Mouse (Mus musculus): ENCODE data around the gene Tmem98.
A peak's percentile ranks its signal among the peaks of the same experiment; 100 is the strongest.

Gene Tmem98

DNA sequence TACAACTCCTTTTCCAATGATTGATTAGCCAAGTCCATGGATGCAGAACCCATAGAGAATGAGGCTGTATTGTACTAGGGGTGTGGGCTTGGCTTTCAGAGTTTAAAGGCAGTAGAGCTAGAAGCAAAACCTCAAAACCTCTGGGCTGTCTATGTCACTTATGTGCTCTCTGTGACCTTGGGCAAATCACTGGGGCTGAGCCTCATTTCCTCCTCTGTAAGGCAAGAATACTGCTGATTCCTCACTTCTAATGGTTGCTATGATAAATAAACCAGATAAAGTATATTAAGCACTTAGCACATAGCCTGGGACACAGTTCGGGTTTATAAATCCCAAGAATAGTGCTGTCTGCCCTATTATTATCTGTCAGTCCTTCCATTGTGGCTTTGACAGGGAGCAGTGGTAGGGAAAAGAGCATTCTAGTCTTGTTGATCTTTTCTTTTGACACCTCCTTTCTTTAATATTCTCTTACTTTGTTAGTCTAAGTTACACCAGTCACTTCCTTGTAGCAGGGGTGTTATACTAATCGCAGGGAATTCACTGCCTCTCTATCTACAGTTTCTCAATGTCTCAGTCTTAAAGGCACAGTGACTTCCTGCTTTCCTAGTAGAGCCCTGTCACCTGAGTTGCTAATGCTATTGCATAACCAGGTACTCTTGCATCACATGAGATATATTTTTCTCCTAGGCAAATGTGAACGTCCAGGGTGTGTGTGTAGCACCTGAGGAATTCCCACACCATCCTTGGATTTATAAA is 18.1 kb upstream of the Tmem98 start:
- DNase-seq (ENCODE audit: low spot score) = no peak

DNA sequence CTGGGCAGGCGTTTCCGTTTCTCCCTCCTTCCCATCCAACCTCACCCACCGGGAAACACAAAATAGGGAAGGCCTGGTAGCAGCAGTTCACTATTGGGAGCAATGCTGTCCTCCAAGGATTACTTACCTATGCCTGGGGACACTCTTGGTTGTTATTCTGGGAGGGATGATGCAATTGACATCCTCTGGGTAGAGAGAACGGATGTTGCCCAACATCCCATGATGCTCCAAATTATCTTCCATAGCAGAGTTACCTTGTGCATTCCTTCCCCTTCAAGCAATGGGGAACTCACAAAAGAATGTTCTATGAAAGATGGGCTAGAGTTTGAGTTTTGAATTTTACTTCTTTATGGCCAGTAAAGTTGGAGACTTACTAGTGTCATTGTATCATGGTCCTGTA is 16.6 kb upstream of the Tmem98 start:
- DNase-seq (ENCODE audit: low spot score) = no peak

DNA sequence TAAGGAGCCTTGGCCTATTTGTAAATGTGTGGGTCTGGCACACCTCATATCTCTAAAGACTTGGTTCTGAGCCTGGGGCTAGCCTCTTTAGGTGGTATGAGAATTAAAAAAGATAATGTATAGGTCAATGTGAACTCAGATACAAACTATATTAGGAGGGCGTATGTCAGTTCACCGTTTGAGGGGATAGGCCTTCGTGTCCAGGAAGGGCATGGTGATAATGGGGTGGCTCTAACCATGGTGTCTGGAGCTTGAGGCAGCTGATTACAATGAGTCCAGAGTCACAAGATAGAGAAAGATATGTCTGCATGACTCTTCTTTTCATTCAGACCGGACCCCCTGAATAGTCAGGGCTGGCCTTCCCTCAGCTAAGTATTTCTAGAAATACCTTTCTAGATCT is 15.7 kb upstream of the Tmem98 start:
- DNase-seq (ENCODE audit: low spot score) = no peak

DNA sequence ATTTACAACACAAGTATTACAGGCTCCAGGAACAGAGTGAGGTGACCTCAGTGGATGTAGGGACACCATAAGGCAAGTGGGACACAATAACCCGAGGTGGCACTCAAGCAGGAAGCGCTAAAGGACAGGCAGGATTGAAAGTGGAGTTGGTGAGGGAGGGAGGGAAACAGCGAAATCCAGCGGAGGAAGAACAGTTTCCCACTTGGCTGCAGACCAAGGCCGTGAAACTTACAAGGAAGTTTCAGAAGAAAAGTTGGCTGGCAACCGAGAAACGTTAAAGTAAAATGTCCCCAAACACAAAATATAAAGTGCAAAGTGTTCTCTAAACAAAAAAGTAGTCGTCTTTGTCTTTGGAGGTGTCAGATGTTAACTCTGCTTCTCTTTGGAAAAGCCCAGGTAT is 14.5 kb upstream of the Tmem98 start:
- DNase-seq (ENCODE audit: low spot score) = no peak

DNA sequence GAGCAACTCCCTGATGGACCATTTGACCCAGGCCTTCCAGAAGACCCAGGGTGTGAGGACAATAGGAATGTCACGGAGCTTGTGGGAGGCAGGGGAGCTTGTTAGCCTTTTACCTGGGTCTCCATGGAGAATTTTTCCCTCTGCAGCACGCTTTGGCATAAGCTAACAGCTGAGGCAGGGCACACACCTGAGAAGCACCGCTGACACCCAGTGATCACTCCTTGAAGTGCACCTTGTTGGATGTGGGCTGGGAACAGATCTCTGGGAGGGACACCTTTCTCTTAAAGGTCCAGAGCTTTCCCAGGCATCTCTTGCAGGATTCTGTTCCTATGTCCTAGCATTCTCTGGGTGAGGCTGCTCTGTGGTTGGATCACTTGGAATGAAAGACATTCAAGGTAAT is 10.0 kb upstream of the Tmem98 start:
- no peak for DNase-seq (ENCODE audit: low spot score)

DNA sequence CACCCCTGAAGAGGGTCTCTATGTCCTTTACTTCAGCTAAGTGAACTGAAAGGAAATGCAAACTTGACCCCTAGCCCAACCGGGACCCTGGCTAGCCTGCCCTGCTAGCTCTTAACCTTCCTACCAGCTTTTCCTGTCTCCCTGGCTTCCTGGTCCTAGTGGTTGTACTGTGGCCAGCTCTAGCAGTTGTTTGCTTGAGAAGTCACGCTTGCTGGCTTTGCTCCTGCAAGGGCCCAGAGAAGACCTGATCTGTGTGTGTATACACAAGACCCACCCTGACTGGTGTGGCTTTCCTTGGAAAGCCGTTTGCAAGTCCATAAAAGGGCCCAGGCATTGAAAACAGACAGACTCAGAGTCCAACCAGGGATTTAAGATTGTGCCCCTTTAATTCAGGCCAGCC is 7.3 kb upstream of the Tmem98 start:
- DNase-seq (ENCODE audit: low spot score) = peak; percentile 12

DNA sequence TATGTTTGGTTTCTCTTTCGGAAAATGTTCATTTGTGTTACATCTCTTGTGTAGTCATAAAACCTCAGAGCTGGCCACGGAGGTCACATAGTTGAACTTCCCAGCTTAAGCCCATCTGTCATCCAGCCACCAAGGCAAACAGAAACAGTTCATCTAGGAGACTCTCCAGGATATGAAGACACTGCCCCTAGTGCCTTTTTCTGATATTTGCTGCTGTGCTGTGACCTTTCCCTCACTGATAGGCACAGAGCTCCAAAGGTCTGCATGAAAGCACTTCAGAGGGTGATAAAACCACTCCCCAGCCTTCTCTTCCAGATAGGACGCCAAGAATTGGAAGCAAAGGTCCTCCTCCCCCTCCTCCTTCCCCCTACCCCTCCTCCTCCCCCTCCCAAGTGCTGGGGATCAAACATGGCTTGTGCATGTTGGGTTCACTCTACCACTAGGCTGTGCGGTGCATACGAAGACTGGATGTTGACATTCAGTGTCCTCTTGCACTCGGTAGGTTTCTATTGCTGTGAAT is 1.4 kb upstream of the Tmem98 start:
- DNase-seq (ENCODE audit: low spot score) = peak; percentile 4

DNA sequence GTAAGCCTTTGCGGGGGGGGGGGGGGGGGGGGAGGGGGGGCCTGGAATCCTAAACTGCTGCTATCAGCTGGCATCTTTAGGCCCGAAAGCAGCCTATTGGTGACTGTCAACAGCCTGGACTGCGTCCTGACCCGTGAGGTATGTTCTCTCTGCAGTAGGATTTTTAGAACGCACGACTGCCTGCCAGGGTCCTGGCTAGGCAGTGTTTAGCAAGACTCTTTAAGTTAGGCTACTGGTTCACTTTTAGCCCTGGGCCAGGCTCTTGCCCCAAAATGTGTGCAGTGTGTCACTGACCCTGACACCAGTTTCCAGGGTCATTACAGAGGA is 346 bp upstream of the Tmem98 start:
- DNase-seq (ENCODE audit: low spot score) = no peak

DNA sequence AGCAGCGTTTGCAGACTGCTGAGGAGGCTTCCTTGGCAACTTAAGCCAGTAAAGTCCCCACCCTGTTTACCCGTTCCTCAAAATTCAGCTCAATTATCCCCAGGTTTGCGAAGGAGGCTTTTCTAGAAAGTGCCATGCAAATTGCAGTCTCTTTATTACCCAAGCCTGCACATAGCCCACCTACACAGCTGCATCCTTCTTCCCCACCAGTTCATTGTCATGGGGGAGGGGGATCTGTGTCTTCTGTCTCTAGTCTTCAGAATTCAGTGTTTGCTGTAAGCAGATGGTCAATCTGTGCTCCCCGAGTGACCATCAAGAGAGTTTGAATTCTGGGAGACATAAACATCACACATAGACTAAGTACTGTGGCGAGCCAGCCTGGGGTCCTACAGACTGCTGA is 1.2 kb downstream of the Tmem98 start:
- no peak for DNase-seq (ENCODE audit: low spot score)

DNA sequence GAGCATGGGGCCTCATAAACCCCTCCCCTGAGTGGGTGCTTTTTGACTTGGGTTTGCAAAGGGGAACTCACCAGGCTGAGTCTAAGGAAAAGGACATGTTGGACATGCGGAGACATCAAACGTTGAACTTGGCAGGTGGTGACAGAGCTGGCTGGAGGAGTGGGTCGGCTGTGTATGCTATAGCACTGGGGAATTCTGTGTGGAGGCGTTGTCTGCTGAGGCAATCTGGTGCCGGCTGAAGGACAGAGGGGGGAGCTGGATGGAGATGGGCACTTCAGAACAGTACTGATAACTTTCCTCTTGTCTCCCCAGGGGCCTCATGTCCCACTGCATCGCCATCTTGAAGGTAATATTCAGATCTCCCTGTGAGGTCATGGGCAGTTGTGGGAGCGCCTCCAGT is 5.4 kb downstream of the Tmem98 start:
- no peak for DNase-seq (ENCODE audit: low spot score)

DNA sequence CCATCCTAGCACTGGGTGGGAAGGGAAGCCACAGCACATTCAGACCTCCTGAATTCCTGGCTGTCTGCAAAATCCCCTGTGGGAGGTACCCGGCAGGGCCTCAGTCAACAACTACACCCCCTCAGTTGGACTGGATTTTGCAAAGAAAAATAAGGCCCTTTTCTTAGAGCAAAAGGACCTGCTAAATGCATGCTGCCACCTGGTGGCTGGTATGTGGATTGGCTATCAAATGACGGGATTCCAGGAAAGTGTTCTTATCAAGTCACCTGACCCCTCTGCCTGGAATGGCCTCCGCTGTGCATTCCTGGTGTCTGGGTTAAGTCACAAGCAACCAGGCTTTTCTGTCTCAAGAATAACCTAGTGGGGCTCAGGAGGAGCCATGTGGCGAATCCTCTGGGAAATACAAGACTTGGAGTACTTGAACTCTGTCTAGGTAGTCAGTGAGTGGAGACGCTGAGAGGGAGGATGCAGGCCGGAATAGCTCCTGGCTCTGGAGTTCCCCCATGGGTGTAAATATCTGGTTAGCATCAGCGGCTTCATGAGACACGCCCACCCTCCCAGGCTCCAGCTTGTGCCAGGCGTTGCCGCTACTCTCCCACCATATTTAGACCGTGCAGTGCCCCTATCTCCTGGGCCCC is 8.2 kb downstream of the Tmem98 start:
- peak; percentile 66 for DNase-seq (ENCODE audit: low spot score)

DNA sequence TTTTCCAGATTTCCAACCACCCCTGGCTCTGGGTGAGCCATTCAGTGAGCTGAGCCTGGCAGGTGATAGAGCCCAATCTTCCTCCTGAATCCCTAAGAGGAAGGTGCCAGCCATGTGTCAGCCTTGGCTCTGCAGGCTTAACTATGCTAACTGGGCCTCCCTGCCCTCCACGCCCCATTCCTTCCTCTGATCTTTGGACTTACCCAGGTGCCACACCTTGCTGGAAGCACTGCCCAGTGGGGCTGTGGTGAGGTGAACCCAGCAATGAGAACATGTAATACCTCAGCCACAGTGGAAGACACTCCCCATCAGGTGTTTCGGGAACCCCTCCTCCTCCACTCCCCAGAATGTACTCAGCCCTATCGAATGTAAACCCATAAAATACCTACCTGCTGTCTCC is 10.1 kb downstream of the Tmem98 start:
- DNase-seq (ENCODE audit: low spot score) = no peak

DNA sequence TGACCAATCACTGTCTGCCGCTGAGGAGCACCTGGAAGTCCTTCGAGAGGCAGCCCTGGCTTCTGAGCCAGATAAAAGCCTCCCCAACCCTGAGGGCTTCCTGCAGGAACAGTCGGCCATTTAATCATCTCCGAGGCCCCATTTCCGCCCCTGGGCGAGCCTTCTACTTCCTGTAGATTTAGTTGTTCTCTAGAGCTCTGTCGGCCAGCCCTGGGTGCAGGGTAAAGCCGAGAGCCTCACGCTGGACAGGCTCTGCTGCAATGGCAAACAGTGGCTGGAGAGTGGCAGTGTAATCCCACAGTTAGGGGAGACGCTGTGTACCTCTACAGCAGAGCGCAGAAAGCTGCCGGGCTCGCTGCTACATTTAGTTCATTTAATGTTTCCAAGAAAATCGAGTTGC is 11.3 kb downstream of the Tmem98 start:
- no peak for DNase-seq (ENCODE audit: low spot score)

DNA sequence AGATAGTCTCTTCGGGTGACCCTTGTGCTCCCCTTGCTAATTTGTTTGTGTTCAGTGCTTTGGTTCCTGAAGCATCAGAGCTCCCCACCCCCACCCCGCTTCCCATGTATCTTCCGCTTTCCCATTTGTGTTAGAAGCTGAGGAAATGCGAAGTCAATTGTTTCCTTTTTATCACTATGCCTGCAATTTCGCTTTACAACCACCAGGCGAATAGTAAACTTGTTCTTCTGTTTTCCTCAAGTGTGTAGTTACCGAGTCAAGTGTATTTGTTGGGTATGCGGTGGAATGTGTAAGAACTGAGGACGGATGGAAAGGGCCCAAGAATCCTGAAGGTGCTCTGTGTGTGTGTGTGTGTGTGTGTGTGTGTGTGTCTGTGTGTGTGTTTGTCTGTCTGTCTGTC is 11.8 kb downstream of the Tmem98 start:
- DNase-seq (ENCODE audit: low spot score) = no peak

DNA sequence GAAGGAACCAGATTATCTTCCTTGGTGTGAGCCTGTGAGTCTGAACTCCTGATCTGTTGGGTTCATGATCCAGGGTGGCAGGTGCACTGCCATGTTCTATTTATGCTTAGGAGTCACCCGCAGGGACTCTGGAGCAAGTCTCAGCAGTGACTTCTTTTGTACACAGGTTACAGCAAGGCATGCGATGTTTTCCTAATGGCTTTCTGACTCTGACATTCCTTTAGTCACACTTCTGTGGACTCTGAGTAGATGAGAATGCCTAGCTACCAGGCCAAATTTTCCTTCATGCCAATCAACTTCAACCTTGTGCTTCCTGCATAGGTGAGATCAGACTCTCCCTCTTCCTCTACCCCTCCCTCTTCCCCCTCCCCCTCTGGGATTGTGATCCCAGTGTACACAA is 25.4 kb downstream of the Tmem98 start:
- DNase-seq (ENCODE audit: low spot score) = no peak

DNA sequence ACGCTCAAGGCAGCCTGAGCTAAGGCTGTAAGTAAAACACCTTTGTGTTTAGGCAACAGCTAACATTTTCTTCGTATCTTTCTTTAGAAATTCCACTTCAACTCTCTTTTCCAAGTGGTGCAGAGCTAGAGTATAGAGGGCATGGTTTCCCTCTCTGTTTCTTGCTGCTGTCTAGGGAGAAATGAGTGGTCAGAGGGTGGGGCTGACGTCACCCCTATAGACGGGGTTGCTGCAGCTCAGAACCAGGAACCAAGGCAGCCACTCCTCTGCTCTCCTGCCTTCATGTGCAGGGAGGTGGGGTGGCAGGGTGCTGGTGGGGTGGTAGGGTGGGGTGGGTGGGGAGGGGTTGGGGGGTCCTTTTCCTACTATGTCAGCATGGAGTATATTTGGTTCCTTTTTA is 25.9 kb downstream of the Tmem98 start:
- DNase-seq (ENCODE audit: low spot score) = no peak

DNA sequence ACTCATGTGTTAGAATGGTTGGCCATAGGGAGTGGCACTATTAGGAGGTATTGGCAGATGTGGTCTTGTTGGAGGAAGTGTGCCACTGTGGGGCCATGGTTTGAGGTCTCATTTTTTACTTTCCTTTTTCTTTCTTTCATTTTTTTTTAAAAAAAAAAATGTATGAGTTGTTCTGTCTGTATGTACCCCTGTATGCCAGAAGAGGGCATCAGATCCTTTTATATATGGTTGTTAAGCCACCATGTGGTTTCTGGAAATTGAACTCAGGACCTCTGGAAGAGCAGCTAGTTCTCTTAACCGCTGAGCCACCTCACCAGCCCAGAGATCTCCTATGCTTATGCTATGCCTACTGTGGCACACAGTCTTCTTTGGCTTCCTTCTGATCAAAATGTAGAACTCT is 28.7 kb downstream of the Tmem98 start:
- DNase-seq (ENCODE audit: low spot score) = no peak

DNA sequence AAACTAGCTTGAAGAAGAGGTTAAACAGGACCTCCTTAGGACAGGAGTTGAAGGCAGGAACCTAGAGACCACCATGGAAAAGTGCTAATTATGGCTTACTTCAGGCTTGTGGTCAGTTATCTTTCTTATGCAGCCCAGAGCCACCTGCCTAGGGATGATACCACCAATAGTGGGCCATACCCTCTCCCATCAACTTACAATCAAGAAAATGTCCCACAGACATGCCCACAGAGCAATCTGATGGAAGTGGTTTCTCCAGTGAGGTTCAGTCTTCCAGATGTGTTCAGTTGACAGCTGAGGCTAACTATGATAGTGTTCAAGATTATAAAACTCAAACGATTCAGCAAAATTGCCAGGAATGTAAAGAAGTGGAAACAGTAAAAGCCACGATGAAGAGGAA is 33.5 kb downstream of the Tmem98 start:
- DNase-seq (ENCODE audit: low spot score) = no peak

DNA sequence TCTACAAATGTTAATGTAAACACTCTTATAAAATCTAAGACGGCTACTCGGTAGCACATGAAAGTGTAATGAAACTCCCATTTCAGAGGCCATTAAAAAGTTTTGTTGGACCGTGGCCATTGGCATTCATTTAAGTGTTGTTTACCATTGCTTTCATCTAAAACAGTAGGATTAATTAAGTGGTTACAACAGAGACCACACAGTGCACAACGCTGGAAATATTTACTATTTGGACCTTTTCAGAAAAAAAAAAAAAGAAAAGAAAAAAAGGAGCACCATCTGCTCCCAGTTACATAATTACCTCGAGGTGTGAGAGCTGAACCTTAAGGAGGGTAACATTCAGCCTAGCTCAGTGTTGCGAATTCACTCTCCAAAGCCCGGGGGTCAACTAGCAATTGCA is 35.5 kb downstream of the Tmem98 start:
- DNase-seq (ENCODE audit: low spot score) = no peak

DNA sequence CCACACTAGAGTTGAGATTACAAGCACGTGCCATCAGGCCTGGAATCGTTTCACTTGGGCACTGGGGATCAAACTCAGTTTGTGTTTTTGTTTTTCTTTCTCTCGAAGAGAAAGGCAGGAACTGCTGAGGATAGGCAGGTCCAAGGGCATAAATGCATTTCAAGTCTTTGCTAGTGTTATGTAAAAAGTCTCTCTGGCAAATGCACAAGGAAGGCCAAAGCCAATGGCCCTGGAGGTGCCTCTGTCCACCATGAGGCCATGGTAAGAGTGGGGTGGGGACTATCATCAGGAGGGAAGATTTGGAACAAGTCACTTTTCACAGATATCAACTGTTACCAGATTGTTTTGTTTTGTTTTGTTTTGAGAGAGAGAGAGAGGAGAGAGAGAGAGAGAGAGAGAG is 36.1 kb downstream of the Tmem98 start:
- no peak for DNase-seq (ENCODE audit: low spot score)

DNA sequence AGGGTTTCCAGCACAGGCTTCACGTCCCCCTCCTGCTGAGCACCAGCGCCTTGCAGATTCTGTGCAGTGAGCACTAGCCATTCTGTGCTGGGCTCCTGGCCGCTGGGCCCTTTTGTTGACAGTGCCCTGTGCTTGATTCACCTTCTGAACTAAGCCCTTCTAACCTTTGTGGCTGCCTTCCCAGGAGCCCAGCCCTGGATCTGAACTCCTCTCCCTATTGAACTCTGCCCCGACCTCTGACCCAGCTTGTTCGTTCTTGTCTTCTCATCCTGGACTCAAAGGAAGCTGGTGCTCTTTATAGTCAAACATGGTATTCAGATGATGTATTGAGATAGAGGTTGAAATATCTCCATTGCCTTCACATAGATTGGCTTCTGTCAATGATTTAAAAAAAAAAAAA is 38.2 kb downstream of the Tmem98 start:
- no peak for DNase-seq (ENCODE audit: low spot score)

DNA sequence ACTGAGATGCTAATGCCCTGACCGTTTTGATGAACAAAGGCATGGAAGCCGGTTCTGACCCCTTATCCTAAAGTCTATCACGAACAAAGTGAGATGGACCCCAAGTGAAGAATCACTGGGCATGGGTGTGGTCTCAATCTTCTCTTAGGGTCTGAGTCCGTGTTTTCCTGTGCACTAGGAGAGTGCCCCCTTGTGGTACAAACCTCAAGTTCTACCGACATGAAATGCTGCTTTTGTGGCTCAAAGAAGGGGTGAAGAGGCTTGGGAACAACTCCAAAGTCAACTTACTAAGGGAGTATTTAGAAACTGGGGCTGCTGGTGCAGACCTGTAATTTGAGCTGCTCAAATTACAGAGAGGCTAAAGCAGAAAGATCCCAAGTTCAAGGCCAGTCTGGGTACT is 41.9 kb downstream of the Tmem98 start:
- DNase-seq (ENCODE audit: low spot score) = no peak

DNA sequence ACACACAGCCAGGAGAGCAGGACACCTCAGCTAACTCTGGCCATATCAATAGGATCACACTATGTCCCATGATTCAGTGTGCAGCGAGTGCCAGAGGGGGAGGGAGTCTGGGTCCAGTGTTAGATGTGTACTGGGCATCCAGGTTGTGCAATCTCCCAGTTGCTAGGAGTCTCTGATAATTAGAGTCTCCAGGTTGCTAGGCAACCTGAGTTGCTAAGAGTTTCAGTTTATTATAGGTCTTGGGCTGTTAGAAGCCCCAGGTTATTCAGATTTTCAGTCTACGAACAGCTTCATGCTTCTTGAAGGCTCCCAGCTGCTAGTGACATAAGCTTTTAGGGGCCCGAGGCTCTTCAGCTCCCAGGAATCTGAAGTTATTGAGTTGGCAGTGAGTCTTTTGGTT is 43.0 kb downstream of the Tmem98 start:
- DNase-seq (ENCODE audit: low spot score) = no peak

DNA sequence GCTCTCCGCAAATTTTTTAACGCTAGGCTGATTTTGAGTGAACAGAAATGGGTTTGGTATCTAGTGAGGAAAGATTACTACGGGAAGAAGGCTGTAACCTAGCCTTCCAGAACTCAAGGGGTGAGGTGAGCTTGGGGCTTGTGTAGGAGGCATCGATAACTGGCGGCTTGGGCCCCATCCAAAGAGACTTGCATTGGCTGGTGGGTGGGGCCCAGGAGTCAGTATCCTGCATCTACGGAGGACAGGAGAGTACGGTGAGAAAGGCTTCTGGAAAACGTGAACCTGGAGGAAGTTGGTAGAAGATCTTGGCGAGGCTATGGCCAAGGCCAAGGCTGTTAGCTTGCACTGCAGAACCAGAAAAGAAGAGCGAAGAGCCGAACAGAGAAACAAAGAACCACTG is 44.5 kb downstream of the Tmem98 start:
- no peak for DNase-seq (ENCODE audit: low spot score)

Data from ovary, adult 18-20 months (tissue).